8 mouse cellular contexts compared by ENCODE assay signal in genomic region chr4:137164429-137164828, GRCm38 (mm10).
DNase-seq lines count a peak whose midpoint lies in the region; ATAC-seq and TF ChIP-seq lines count a peak whose summit lies in the region.

No protein-coding gene starts in this region.

- H3K9ac ChIP-seq in embryonic facial prominence, embryonic 14.5 days (ENCODE audit: low read depth, low read length) = peak overlapping the region; percentile 32; the same call in 1 of the 2 replicates
- no peak overlapping the region for H3K9ac ChIP-seq in limb, embryonic 14.5 days (ENCODE audit: low read depth, low read length, severe bottlenecking)
- H3K9ac ChIP-seq in midbrain, postnatal 0 days (replicated peaks; ENCODE audit: low read length, poor library complexity, severe bottlenecking) = peak overlapping the region; percentile 44; the same call in 1 of the 2 replicates

- TF ChIP-seq POLR2A in limb, embryonic 14.5 days (IDR thresholded peaks at IDR 0.05; ENCODE audit: borderline replicate concordance, extremely low read depth, insufficient read depth, insufficient read length) = no peak

- H3K27me3 ChIP-seq in embryonic facial prominence, embryonic 14.5 days (replicated peaks; ENCODE audit: control insufficient read depth, insufficient read depth, low read length) = peaks cover 5% of the 10 kb centered on the region; the same call in 1 of the 2 replicates
- H3K27me3 ChIP-seq in limb, embryonic 14.5 days (ENCODE audit: control insufficient read depth, insufficient read depth, low read length) = peaks cover 13% of the 10 kb centered on the region
- H3K27me3 ChIP-seq in midbrain, postnatal 0 days (ENCODE audit: insufficient read depth, low read length) = no peaks in the 10 kb centered on the region

- H3K36me3 ChIP-seq in embryonic facial prominence, embryonic 14.5 days (ENCODE audit: control insufficient read depth, insufficient read depth, low read length) = no peaks in the 10 kb centered on the region
- no peaks in the 10 kb centered on the region for H3K36me3 ChIP-seq in limb, embryonic 14.5 days (ENCODE audit: control insufficient read depth, insufficient read depth, low read length)
- no peaks in the 10 kb centered on the region for H3K36me3 ChIP-seq in midbrain, postnatal 0 days (ENCODE audit: insufficient read depth, low read length)

- H3K27ac ChIP-seq in embryonic facial prominence, embryonic 14.5 days (replicated peaks; ENCODE audit: low read depth, low read length) = no peak overlapping the region
- H3K27ac ChIP-seq in limb, embryonic 14.5 days (replicated peaks; ENCODE audit: low read depth, low read length) = no peak overlapping the region
- no peak overlapping the region for H3K27ac ChIP-seq in midbrain, postnatal 0 days (ENCODE audit: low read depth, low read length)

- no peak for ATAC-seq in CD4-positive, CD25-positive, alpha-beta regulatory T cell, adult 4 months
- peak; percentile 64 for ATAC-seq in embryonic facial prominence, embryonic 14.5 days (ENCODE audit: low read depth)
- ATAC-seq in limb, embryonic 14.5 days (ENCODE audit: low FRiP score, low read depth) = no peak
- peak; percentile 38; the same call in 1 of the 2 replicates for ATAC-seq in midbrain, postnatal 0 days (ENCODE audit: low FRiP score)

- 5% methylated on average over 12 of the region's 12 CpGs for WGBS in embryonic facial prominence, embryonic 14.5 days
- 2% methylated on average over 12 of the region's 12 CpGs for WGBS in limb, embryonic 14.5 days
- WGBS in midbrain, postnatal 0 days = 4% methylated on average over 12 of the region's 12 CpGs

- H3K9me3 ChIP-seq in embryonic facial prominence, embryonic 14.5 days (ENCODE audit: control insufficient read depth, low read length) = no peaks in the 10 kb centered on the region
- H3K9me3 ChIP-seq in limb, embryonic 14.5 days (ENCODE audit: control insufficient read depth, low read length) = no peaks in the 10 kb centered on the region
- no peaks in the 10 kb centered on the region for H3K9me3 ChIP-seq in midbrain, postnatal 0 days (ENCODE audit: low read length)

- H3K4me2 ChIP-seq in embryonic facial prominence, embryonic 14.5 days (ENCODE audit: low read depth, low read length) = peak overlapping the region; percentile 50
- H3K4me2 ChIP-seq in limb, embryonic 14.5 days (replicated peaks; ENCODE audit: low read depth, low read length, severe bottlenecking) = peak overlapping the region; percentile 40; the same call in 1 of the 2 replicates
- H3K4me2 ChIP-seq in midbrain, postnatal 0 days (ENCODE audit: low read depth, low read length, poor library complexity, severe bottlenecking) = peak overlapping the region; percentile 39

- H3K4me3 ChIP-seq in embryonic facial prominence, embryonic 14.5 days (ENCODE audit: low read depth, low read length) = peak overlapping the region; percentile 23; the same call in 1 of the 2 replicates
- peak overlapping the region; percentile 15 for H3K4me3 ChIP-seq in limb, embryonic 14.5 days (replicated peaks; ENCODE audit: low read length)
- peak overlapping the region; percentile 18; the same call in 1 of the 2 replicates for H3K4me3 ChIP-seq in midbrain, postnatal 0 days (ENCODE audit: low read depth, low read length)

- 0 out of 2 replicates have a peak, but pooled peaks cover 4% of the 10 kb centered on the region for H3K4me1 ChIP-seq in embryonic facial prominence, embryonic 14.5 days (ENCODE audit: control insufficient read depth, insufficient read depth, low read length)
- peaks cover 14% of the 10 kb centered on the region; the same call in 1 of the 2 replicates for H3K4me1 ChIP-seq in limb, embryonic 14.5 days (ENCODE audit: control insufficient read depth, insufficient read depth, low read length)
- H3K4me1 ChIP-seq in midbrain, postnatal 0 days (ENCODE audit: insufficient read depth, low read length) = no peaks in the 10 kb centered on the region

- DNase-seq in CD4-positive, CD25-positive, alpha-beta regulatory T cell, adult 2 months (ENCODE audit: low read depth, low spot score) = peak; percentile 86
- DNase-seq in embryonic facial prominence, embryonic 14.5 days (ENCODE audit: low spot score) = peak; percentile 87
- peak; percentile 49 for DNase-seq in heart, adult 8-10 months (ENCODE audit: low spot score)
- peak; percentile 83 for DNase-seq in kidney, adult 9 months
- DNase-seq in limb, embryonic 14.5 days (ENCODE audit: low spot score) = peak; percentile 77
- peak; percentile 75 for DNase-seq in midbrain, postnatal 0 days (ENCODE audit: low spot score)
- peak; percentile 38 to 41 for DNase-seq in spleen, postnatal 36 days (ENCODE audit: low spot score in 2 of 2)

- peak; percentile 89 for TF ChIP-seq CTCF in midbrain, postnatal 0 days (IDR thresholded peaks at IDR 0.05)

Comparison
In these comparisons a context has a peak if more than half of its experiments do, and no peak if none do; other contexts are left out.
1. ATAC-seq: peak in embryonic facial prominence, embryonic 14.5 days (single experiment) and midbrain, postnatal 0 days (single experiment); none in CD4-positive, CD25-positive, alpha-beta regulatory T cell, adult 4 months (single experiment) and limb, embryonic 14.5 days (single experiment).
2. Peak in every context shown above with its lines, with median percentiles within 50 percentile points of each other: DNase-seq, H3K4me2 ChIP-seq and H3K4me3 ChIP-seq.